Mouse (Mus musculus) limb, embryonic 10.5 days (tissue): ENCODE results near the gene Zfp467. TPM values are rescaled to one million over a fixed set of nuclear protein-coding genes. Genes with fewer than 3 reads are reported as not detected.

Experiments
- DNase-seq: peaks from one replicate; pipeline ENCODE4 v3.0.0-alpha.2; 2017; ENCODE audit warnings: low spot score
- H3K27ac ChIP-seq: fragments of 300-500 bp; sonication (generic); 2 replicates; pipeline ENCODE4 v1.5.1; 2016; ENCODE audit warnings: mild to moderate bottlenecking
- H3K27me3 ChIP-seq: fragments of 300-500 bp; sonication (generic); 2 replicates; pipeline ENCODE4 v1.6.1; 2016; ENCODE audit warnings: low read depth, mild to moderate bottlenecking; ENCODE audit not compliant: poor library complexity, severe bottlenecking
- H3K36me3 ChIP-seq: fragments of 300-500 bp; sonication (generic); 2 replicates; pipeline ENCODE4 v1.6.1; 2016; ENCODE audit warnings: mild to moderate bottlenecking, moderate library complexity
- H3K4me1 ChIP-seq: fragments of 300-500 bp; sonication (generic); 2 replicates; pipeline ENCODE4 v1.6.1; 2016
- H3K4me3 ChIP-seq: fragments of 300-500 bp; sonication (generic); 2 replicates; pipeline ENCODE4 v1.5.1; 2016; ENCODE audit warnings: mild to moderate bottlenecking, moderate library complexity
- H3K9me3 ChIP-seq: fragments of 300-500 bp; sonication (generic); replicated peaks from 2 replicates; pipeline ENCODE4 v1.6.1; 2016; ENCODE audit warnings: mild to moderate bottlenecking
- WGBS: fragments of 180-500 bp; shearing (Covaris S2); methylation state at CpG from one replicate; pipeline ENCODE4 v1.1.7; 2016; 5-methylcytosine and 5-hydroxymethylcytosine counted together
- polyA plus RNA-seq: library from polyadenylated mRNA; unstranded; fragments of >200 nt; fragmentation: Nextera tagmentation; extraction: Ambion mirVana; gene quantifications from 2 replicates; pipeline ENCODE4 v1.2.1, GENCODE M21; 2016

Gene Zfp467
- polyA plus RNA-seq, 1 experiment from 2014 or later: 19.6 TPM

- Histone ChIP-seq H3K9me3 (no peaks in the 10 kb centered on the region), H3K27ac (no peak overlapping the region), H3K36me3 (peaks cover 43% of the 10 kb centered on the region), H3K4me1 (peaks cover 43% of the 10 kb centered on the region), H3K4me3 (no peak overlapping the region), H3K27me3 (peaks cover 44% of the 10 kb centered on the region)
- DNase-seq: no peak
- WGBS: 81% methylated on average over 5 of the region's 5 CpGs
Measured at GRCm38 (mm10) chr6:48435706-48436349, 9.8 kb downstream of the Zfp467 start.

- Histone ChIP-seq H3K27me3 (peaks cover 38% of the 10 kb centered on the region), H3K9me3 (no peaks in the 10 kb centered on the region), H3K27ac (no peak overlapping the region), H3K4me1 (peaks cover 36% of the 10 kb centered on the region), H3K36me3 (peaks cover 36% of the 10 kb centered on the region), H3K4me3 (no peak overlapping the region)
- 51% methylated on average over 5 of the region's 5 CpGs for WGBS
- DNase-seq: no peak
Measured at GRCm38 (mm10) chr6:48435111-48435510, 10.5 kb downstream of the Zfp467 start.

GRCm38 (mm10) chr6:48434651-48435050, 11.0 kb downstream of the Zfp467 start:
- H3K36me3 ChIP-seq: peaks cover 31% of the 10 kb centered on the region
- peaks cover 34% of the 10 kb centered on the region for H3K27me3 ChIP-seq
- no peak overlapping the region for H3K27ac ChIP-seq
- H3K4me3 ChIP-seq: no peak overlapping the region
- 55% methylated on average over 6 of the region's 6 CpGs for WGBS
- no peak for DNase-seq
- no peaks in the 10 kb centered on the region for H3K9me3 ChIP-seq
- peaks cover 31% of the 10 kb centered on the region for H3K4me1 ChIP-seq

GRCm38 (mm10) chr6:48432893-48433816, 12.5 kb downstream of the Zfp467 start:
- peaks cover 19% of the 10 kb centered on the region for H3K27me3 ChIP-seq
- DNase-seq: no peak
- no peak overlapping the region for H3K27ac ChIP-seq

GRCm38 (mm10) chr6:48430748-48431147, 14.9 kb downstream of the Zfp467 start:
- no peaks in the 10 kb centered on the region for H3K36me3 ChIP-seq
- WGBS: 83% methylated on average over 5 of the region's 5 CpGs
- H3K4me1 ChIP-seq: peaks cover 11% of the 10 kb centered on the region
- no peaks in the 10 kb centered on the region for H3K27me3 ChIP-seq
- no peaks in the 10 kb centered on the region for H3K9me3 ChIP-seq
- no peak overlapping the region for H3K4me3 ChIP-seq
- H3K27ac ChIP-seq: no peak overlapping the region
- no peak for DNase-seq

More at GRCm38 (mm10) chr6:48432893-48433816, 12.5 kb downstream of the Zfp467 start:
- no peak overlapping the region for H3K4me3 ChIP-seq
- H3K9me3 ChIP-seq: no peaks in the 10 kb centered on the region
- WGBS: 70% methylated on average over 12 of the region's 12 CpGs
- peaks cover 16% of the 10 kb centered on the region for H3K36me3 ChIP-seq
- peaks cover 16% of the 10 kb centered on the region for H3K4me1 ChIP-seq

GRCm38 (mm10) chr6:48428769-48429557, 16.7 kb downstream of the Zfp467 start:
- DNase-seq: no peak
- H3K4me3 ChIP-seq: no peak overlapping the region
- no peaks in the 10 kb centered on the region for H3K36me3 ChIP-seq
- H3K27ac ChIP-seq: no peak overlapping the region
- no peaks in the 10 kb centered on the region for H3K27me3 ChIP-seq
- peaks cover 4% of the 10 kb centered on the region; the same call in 1 of the 2 replicates for H3K4me1 ChIP-seq
- 71% methylated on average over 4 of the region's 4 CpGs for WGBS
- no peaks in the 10 kb centered on the region for H3K9me3 ChIP-seq

GRCm38 (mm10) chr6:48426956-48427355, 18.7 kb downstream of the Zfp467 start:
- 74% methylated on average over 5 of the region's 5 CpGs for WGBS
- Histone ChIP-seq H3K4me3 (no peak overlapping the region), H3K4me1 (peaks cover 13% of the 10 kb centered on the region), H3K27me3 (no peaks in the 10 kb centered on the region), H3K9me3 (no peaks in the 10 kb centered on the region), H3K36me3 (no peaks in the 10 kb centered on the region), H3K27ac (no peak overlapping the region)
- no peak for DNase-seq

GRCm38 (mm10) chr6:48424074-48424473, 21.6 kb downstream of the Zfp467 start:
- no peak for DNase-seq
- H3K4me3 ChIP-seq: no peak overlapping the region
- 64% methylated on average over 5 of the region's 5 CpGs for WGBS

GRCm38 (mm10) chr6:48423336-48423735, 22.3 kb downstream of the Zfp467 start:
- 78% methylated on average over 3 of the region's 3 CpGs for WGBS
- Histone ChIP-seq H3K9me3 (no peaks in the 10 kb centered on the region), H3K27ac (peak overlapping the region; percentile 2; the same call in 1 of the 2 replicates), H3K36me3 (peaks cover 8% of the 10 kb centered on the region), H3K4me1 (peaks cover 24% of the 10 kb centered on the region), H3K27me3 (no peaks in the 10 kb centered on the region), H3K4me3 (no peak overlapping the region)
- DNase-seq: no peak

More at GRCm38 (mm10) chr6:48424074-48424473, 21.6 kb downstream of the Zfp467 start:
- no peaks in the 10 kb centered on the region for H3K9me3 ChIP-seq
- H3K36me3 ChIP-seq: peaks cover under 1% of the 10 kb centered on the region; the same call in 1 of the 2 replicates
- H3K4me1 ChIP-seq: peaks cover 24% of the 10 kb centered on the region
- H3K27ac ChIP-seq: no peak overlapping the region
- no peaks in the 10 kb centered on the region for H3K27me3 ChIP-seq

GRCm38 (mm10) chr6:48420647-48421046, 25.0 kb downstream of the Zfp467 start:
- H3K27ac ChIP-seq: peak overlapping the region; percentile 58; the same call in 1 of the 2 replicates
- 21% methylated on average over 2 of the region's 2 CpGs for WGBS
- no peak overlapping the region for H3K4me3 ChIP-seq
- H3K27me3 ChIP-seq: no peaks in the 10 kb centered on the region
- DNase-seq: no peak
- H3K4me1 ChIP-seq: peaks cover 24% of the 10 kb centered on the region
- H3K36me3 ChIP-seq: peaks cover 34% of the 10 kb centered on the region
- no peaks in the 10 kb centered on the region for H3K9me3 ChIP-seq

GRCm38 (mm10) chr6:48416486-48416885, 29.1 kb downstream of the Zfp467 start:
- H3K4me1 ChIP-seq: peaks cover 11% of the 10 kb centered on the region
- H3K36me3 ChIP-seq: peaks cover 76% of the 10 kb centered on the region
- WGBS: 92% methylated on average over 2 of the region's 2 CpGs
- DNase-seq: no peak
- no peak overlapping the region for H3K4me3 ChIP-seq
- no peaks in the 10 kb centered on the region for H3K27me3 ChIP-seq
- H3K27ac ChIP-seq: no peak overlapping the region
- no peaks in the 10 kb centered on the region for H3K9me3 ChIP-seq

- H3K4me1 ChIP-seq: peaks cover 5% of the 10 kb centered on the region
- H3K27ac ChIP-seq: no peak overlapping the region
- H3K36me3 ChIP-seq: peaks cover 84% of the 10 kb centered on the region
- H3K4me3 ChIP-seq: no peak overlapping the region
- no peaks in the 10 kb centered on the region for H3K27me3 ChIP-seq
- 95% methylated on average over 7 of the region's 7 CpGs for WGBS
- no peak for DNase-seq
- no peaks in the 10 kb centered on the region for H3K9me3 ChIP-seq
Measured at GRCm38 (mm10) chr6:48415636-48416035, 30.0 kb downstream of the Zfp467 start.
